Mouse (Mus musculus): Measurements from ENCODE around the gene Trnt1. TPM values are rescaled to one million over a fixed set of nuclear protein-coding genes. Genes with fewer than 3 reads are reported as not detected.

Trnt1 gene
- polyA plus RNA-seq, 1 experiment from 2014 or later, result 25.8 TPM

DNA sequence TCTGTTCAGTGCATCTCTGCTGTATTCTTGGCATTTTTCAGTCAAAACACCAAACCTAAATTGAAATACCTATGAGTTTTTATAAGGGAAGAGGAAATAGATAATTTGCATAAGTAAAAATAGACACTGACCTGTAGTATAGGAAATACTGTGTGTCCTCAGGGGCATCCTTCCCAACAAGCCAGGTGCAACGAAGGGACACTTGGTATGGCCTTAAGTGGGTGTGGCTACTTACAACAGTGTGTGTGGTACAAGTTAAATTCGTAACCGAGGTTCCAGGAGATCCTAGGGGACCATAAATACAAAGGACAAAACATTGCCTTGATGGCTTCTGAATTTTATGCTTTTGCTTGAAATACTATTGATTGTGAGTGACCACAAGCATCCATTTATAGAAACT lies 30.7 kb upstream of the Trnt1 start:
- WGBS (ENCODE audit: insufficient replicate concordance), result 68% methylated on average over 3 of the region's 3 CpGs

DNA sequence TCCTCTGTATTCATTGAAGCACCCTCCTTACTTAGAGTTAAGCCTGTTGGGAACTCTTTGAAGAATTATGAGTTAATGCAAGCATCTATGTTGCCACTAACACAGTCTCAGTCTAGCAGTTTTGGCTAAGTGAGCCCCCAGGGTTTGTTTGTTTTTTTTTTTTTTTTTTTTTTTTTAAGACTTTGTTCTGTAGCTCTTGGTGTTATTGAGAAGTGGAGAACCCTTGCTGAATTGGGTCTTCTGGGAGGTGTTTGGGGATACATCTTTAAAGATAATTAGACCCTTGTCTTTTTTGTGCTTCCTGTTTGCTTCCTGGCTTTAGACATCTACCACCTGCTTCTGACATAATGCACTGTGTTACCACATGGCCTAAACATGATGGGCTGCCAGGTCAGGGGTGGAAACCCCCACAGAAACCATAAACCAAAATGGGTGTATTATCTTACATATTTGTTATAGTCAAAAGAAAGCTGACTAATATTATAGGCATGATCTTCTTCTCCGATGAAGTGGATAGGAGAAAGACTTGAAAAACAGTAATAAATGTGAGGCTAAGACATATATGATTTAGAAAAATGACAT lies 28.6 kb upstream of the Trnt1 start:
- WGBS (ENCODE audit: insufficient replicate concordance), result 71% methylated on average over 1 of the region's 1 CpGs
- H3K4me2 ChIP-seq (ENCODE audit: low read depth, low read length), result no peak overlapping the region
- H3K4me3 ChIP-seq (ENCODE audit: low read depth, low read length), result no peak overlapping the region
- DNase-seq (no peak), ATAC-seq (no peak)
- H3K9me3 ChIP-seq (ENCODE audit: low read length), result no peaks in the 10 kb centered on the region
- H3K27ac ChIP-seq (ENCODE audit: low read depth), result no peak overlapping the region
- H3K4me1 ChIP-seq (ENCODE audit: insufficient read depth), result no peaks in the 10 kb centered on the region
- no peak overlapping the region for H3K9ac ChIP-seq (replicated peaks)
- no peaks in the 10 kb centered on the region for H3K27me3 ChIP-seq (ENCODE audit: insufficient read depth, low read length)
- H3K36me3 ChIP-seq (replicated peaks; ENCODE audit: insufficient read depth, low read length), result no peaks in the 10 kb centered on the region
- TF ChIP-seq CTCF (IDR thresholded peaks at IDR 0.05; ENCODE audit: low read depth), result no peak
- no peak for TF ChIP-seq EP300 (IDR thresholded peaks at IDR 0.05; ENCODE audit: low read depth)

More for the DNA sequence above, 30.7 kb upstream of the Trnt1 start:
- ATAC-seq, result no peak
- TF ChIP-seq CTCF (IDR thresholded peaks at IDR 0.05; ENCODE audit: low read depth), result no peak
- TF ChIP-seq EP300 (IDR thresholded peaks at IDR 0.05; ENCODE audit: low read depth), result no peak
- no peak for DNase-seq
- no peak overlapping the region for H3K4me2 ChIP-seq (ENCODE audit: low read depth, low read length)
- H3K4me3 ChIP-seq (ENCODE audit: low read depth, low read length), result no peak overlapping the region
- no peaks in the 10 kb centered on the region for H3K27me3 ChIP-seq (ENCODE audit: insufficient read depth, low read length)
- no peaks in the 10 kb centered on the region for H3K4me1 ChIP-seq (ENCODE audit: insufficient read depth)
- H3K27ac ChIP-seq (ENCODE audit: low read depth), result no peak overlapping the region
- H3K9me3 ChIP-seq (ENCODE audit: low read length), result no peaks in the 10 kb centered on the region
- H3K36me3 ChIP-seq (replicated peaks; ENCODE audit: insufficient read depth, low read length), result no peaks in the 10 kb centered on the region
- no peak overlapping the region for H3K9ac ChIP-seq (replicated peaks)

DNA sequence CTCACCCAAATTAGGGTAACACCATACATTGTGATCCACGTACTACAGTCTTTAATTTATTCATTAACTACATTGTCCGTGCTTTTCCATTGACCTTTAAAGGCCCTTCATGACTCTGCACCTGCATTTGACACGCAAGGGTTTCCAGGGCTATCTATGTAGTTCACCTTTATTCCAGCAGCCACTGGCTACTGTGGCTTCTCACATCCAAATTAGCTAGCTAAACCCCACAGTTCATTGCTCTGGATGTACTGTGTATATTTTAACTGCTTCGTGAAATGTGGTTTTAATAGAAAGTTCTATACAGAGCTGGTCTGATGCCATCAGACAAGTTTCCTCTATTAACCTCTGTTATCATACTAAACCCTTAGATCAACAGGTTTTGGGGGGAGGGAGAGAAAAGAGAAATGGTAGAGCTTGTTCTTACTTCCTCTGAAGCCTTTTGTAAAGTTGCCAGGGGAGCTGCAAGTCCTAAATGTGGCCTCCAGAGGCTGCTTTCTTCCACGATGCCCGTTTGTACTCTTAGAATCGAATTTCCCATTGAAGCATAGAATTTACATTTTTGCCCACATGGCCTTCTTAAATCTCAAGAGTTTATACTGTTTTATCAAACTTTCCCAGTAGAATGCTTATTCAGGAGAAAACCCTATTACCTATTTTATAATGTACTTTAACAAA lies 25.2 kb upstream of the Trnt1 start:
- Histone ChIP-seq H3K4me2 (ENCODE audit: low read depth, low read length) (no peak overlapping the region), H3K4me1 (ENCODE audit: insufficient read depth) (no peaks in the 10 kb centered on the region), H3K27me3 (ENCODE audit: insufficient read depth, low read length) (no peaks in the 10 kb centered on the region), H3K9ac (replicated peaks) (no peak overlapping the region), H3K4me3 (ENCODE audit: low read depth, low read length) (no peak overlapping the region), H3K36me3 (replicated peaks; ENCODE audit: insufficient read depth, low read length) (no peaks in the 10 kb centered on the region), H3K27ac (ENCODE audit: low read depth) (no peak overlapping the region), H3K9me3 (ENCODE audit: low read length) (no peaks in the 10 kb centered on the region)
- WGBS (ENCODE audit: insufficient replicate concordance), result 63% methylated on average over 7 of the region's 7 CpGs
- ATAC-seq, result no peak
- no peak for DNase-seq
- TF ChIP-seq CTCF (IDR thresholded peaks at IDR 0.05; ENCODE audit: low read depth) (no peak), EP300 (IDR thresholded peaks at IDR 0.05; ENCODE audit: low read depth) (no peak)

DNA sequence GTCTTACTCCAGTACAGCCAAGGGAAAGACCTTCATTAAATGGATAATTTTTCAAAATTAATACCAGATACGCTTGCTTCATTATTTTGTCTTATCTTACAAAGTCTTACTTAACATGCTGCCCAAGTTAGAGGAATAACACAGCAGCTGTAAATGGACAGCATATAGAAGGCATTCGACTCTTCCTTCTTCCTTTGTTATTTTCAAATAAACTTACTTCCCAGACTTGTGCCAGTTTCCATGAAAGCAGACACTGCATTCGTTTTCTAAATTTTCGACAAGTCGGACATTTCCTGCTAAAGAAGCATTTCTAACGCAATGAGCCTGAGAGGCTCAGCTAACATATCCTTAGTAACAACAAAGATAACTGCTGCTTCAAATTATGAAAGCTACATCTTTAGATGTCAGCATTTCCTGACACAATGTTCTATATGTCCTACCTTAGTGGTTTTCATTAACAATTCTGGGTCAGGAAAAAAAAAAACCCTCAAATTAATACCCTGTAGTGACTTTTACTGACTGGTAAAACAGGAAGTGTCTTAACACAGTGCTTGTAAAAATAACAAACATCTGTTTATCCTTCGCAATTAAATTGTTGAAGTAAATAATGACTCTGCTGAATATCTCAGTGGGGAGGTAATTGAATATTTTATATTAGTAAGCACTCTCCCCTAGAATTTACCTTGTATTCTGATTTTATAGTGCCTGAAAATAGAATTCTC lies 23.1 kb upstream of the Trnt1 start:
- 51% methylated on average over 7 of the region's 7 CpGs for WGBS (ENCODE audit: insufficient replicate concordance)
- ATAC-seq, result no peak
- Histone ChIP-seq H3K9me3 (ENCODE audit: low read length) (no peaks in the 10 kb centered on the region), H3K27me3 (ENCODE audit: insufficient read depth, low read length) (no peaks in the 10 kb centered on the region), H3K4me1 (ENCODE audit: insufficient read depth) (no peaks in the 10 kb centered on the region), H3K27ac (ENCODE audit: low read depth) (no peak overlapping the region), H3K36me3 (replicated peaks; ENCODE audit: insufficient read depth, low read length) (no peaks in the 10 kb centered on the region), H3K4me3 (ENCODE audit: low read depth, low read length) (no peak overlapping the region), H3K9ac (replicated peaks) (no peak overlapping the region), H3K4me2 (ENCODE audit: low read depth, low read length) (no peak overlapping the region)
- no peak for DNase-seq
- TF ChIP-seq EP300 (IDR thresholded peaks at IDR 0.05; ENCODE audit: low read depth) (no peak), CTCF (IDR thresholded peaks at IDR 0.05; ENCODE audit: low read depth) (no peak)

DNA sequence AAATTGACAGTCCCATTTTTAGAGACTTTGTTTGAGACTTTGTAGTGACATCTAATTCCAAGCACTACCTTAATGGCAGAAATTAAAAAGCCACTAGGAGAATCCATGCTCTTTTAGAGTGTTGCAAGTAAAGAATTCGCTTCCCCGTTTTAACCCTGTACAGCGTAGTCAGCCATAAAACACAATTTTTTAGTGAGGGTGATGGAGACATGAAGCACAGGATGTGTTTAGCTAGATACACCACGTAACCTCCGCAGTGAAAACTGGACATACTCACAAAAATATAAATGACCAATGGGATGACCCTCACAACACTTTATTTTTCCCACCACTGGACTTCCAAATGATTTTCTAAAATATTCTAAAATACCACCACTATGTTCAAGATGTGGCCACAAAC lies 21.7 kb upstream of the Trnt1 start:
- 73% methylated on average over 5 of the region's 5 CpGs for WGBS (ENCODE audit: insufficient replicate concordance)
- H3K9me3 ChIP-seq (ENCODE audit: low read length), result no peaks in the 10 kb centered on the region

DNA sequence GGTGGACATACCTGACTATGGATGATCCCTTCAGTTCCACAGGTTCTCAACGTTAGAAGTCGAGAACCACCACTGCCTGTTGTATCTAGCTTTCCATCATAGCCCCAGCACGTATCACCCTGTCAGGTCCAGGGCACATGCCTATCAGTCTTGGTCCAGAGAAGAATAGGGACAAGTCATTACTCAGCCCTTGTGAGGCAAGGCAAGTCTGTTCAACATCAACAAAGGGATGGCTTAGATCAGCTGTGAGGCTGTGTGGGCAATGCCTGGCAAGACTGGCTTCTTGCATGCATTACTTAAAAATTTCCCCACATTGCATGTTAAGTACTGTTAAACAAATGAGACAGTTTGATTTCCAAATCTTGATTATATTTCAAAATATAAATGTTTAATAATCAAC lies 21.1 kb upstream of the Trnt1 start:
- Histone ChIP-seq H3K4me3 (ENCODE audit: low read depth, low read length) (no peak overlapping the region), H3K27ac (ENCODE audit: low read depth) (no peak overlapping the region), H3K9me3 (ENCODE audit: low read length) (no peaks in the 10 kb centered on the region), H3K36me3 (replicated peaks; ENCODE audit: insufficient read depth, low read length) (no peaks in the 10 kb centered on the region), H3K27me3 (ENCODE audit: insufficient read depth, low read length) (no peaks in the 10 kb centered on the region), H3K4me2 (ENCODE audit: low read depth, low read length) (no peak overlapping the region), H3K4me1 (ENCODE audit: insufficient read depth) (no peaks in the 10 kb centered on the region), H3K9ac (replicated peaks) (no peak overlapping the region)
- no peak for DNase-seq
- 68% methylated on average over 3 of the region's 3 CpGs for WGBS (ENCODE audit: insufficient replicate concordance)
- ATAC-seq, result no peak
- TF ChIP-seq EP300 (IDR thresholded peaks at IDR 0.05; ENCODE audit: low read depth), result no peak
- TF ChIP-seq CTCF (IDR thresholded peaks at IDR 0.05; ENCODE audit: low read depth), result no peak

More for the DNA sequence above, 21.7 kb upstream of the Trnt1 start:
- Histone ChIP-seq H3K27ac (ENCODE audit: low read depth) (no peak overlapping the region), H3K9ac (replicated peaks) (no peak overlapping the region), H3K27me3 (ENCODE audit: insufficient read depth, low read length) (no peaks in the 10 kb centered on the region), H3K4me3 (ENCODE audit: low read depth, low read length) (no peak overlapping the region), H3K36me3 (replicated peaks; ENCODE audit: insufficient read depth, low read length) (no peaks in the 10 kb centered on the region), H3K4me1 (ENCODE audit: insufficient read depth) (no peaks in the 10 kb centered on the region), H3K4me2 (ENCODE audit: low read depth, low read length) (no peak overlapping the region)
- no peak for DNase-seq
- TF ChIP-seq EP300 (IDR thresholded peaks at IDR 0.05; ENCODE audit: low read depth), result no peak
- TF ChIP-seq CTCF (IDR thresholded peaks at IDR 0.05; ENCODE audit: low read depth), result no peak
- ATAC-seq, result no peak
